Mouse (Mus musculus): ENCODE results near the gene Dusp12.

DNA sequence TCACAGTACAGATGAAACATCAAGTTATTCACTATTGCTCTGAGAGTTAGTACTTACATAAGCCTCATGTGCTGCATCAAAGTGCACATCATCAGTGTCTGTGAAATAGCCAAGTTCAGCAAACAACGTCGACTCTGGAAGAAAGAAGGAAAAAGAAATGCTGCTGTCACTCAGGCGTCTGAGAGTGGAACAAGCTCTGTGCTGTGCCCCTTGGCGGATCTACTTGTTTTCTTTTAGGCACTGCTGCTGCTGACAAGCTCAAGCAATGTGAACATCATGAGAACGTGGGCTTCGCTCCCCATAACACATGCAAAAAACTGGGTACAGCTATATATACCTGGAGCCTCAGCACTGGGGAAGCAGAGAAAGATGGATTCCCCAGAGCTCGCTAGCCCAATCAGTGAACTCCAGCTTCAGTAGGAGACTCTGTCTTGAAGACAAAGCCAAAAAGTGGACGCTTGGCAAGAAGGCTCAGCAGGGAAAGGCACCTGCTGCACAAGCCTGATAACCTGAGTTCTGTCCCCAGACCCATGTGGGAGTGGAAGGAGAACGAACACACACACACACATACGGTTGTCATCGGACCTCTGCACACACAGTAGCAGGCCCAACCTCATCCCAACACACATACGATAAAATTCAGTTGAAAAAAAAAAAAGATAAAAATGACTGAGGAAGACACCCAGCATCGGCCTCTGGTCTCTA, 30.1 kb downstream of the Dusp12 start:
- TF ChIP-seq POLR2A (IDR thresholded peaks at IDR 0.05; ENCODE audit: borderline replicate concordance, insufficient read depth, low read length) (no peak), CTCF (IDR thresholded peaks at IDR 0.05; ENCODE audit: borderline replicate concordance, insufficient read depth, low read depth, low read length) (no peak)

All from cerebellum, adult 2 months (tissue).